Comparison of ENCODE assay signal across 8 mouse cellular contexts in genomic region chr5:138618353-138618752, GRCm38 (mm10). TPM values are rescaled to one million over a fixed set of nuclear protein-coding genes. Genes with fewer than 3 reads are reported as not detected.
DNase-seq lines count a peak whose midpoint lies in the region; ATAC-seq and TF ChIP-seq lines count a peak whose summit lies in the region.

No protein-coding gene starts in this region.

- peak overlapping the region; percentile 92; the same call in 1 of the 2 replicates for H3K4me3 ChIP-seq in kidney, postnatal 0 days (replicated peaks; ENCODE audit: low read depth, low read length)
- peak overlapping the region; percentile 70 for H3K4me3 ChIP-seq in hindbrain, postnatal 0 days (ENCODE audit: low read length)

- peak; percentile 51; the same call in 1 of the 2 replicates for TF ChIP-seq CTCF in kidney, postnatal 0 days (IDR thresholded peaks at IDR 0.05; ENCODE audit: low read depth)
- peak; percentile 50 for TF ChIP-seq CTCF in hindbrain, postnatal 0 days (IDR thresholded peaks at IDR 0.05; ENCODE audit: low read depth)

- no peaks in the 10 kb centered on the region for H3K4me1 ChIP-seq in kidney, postnatal 0 days (replicated peaks; ENCODE audit: insufficient read depth, low read length)
- H3K4me1 ChIP-seq in hindbrain, postnatal 0 days (ENCODE audit: insufficient read depth, low read length), result 0 out of 2 replicates have a peak, but pooled peaks cover 4% of the 10 kb centered on the region

- no peak for ATAC-seq in kidney, postnatal 0 days (replicated peaks; ENCODE audit: low FRiP score, low read depth)
- no peak for ATAC-seq in hindbrain, postnatal 0 days

- WGBS in kidney, postnatal 0 days, result 97% methylated on average over 1 of the region's 1 CpGs
- WGBS in hindbrain, postnatal 0 days, result 91% methylated on average over 1 of the region's 1 CpGs

- H3K9me3 ChIP-seq in kidney, postnatal 0 days (replicated peaks; ENCODE audit: low read length), result peaks cover 22% of the 10 kb centered on the region
- H3K9me3 ChIP-seq in hindbrain, postnatal 0 days (ENCODE audit: low read length), result peaks cover 14% of the 10 kb centered on the region; the same call in 1 of the 2 replicates

- no peak overlapping the region for H3K9ac ChIP-seq in kidney, postnatal 0 days (ENCODE audit: low read depth, low read length)
- no peak overlapping the region for H3K9ac ChIP-seq in hindbrain, postnatal 0 days (replicated peaks; ENCODE audit: low read length)

- H3K36me3 ChIP-seq in kidney, postnatal 0 days (ENCODE audit: insufficient read depth, low read length), result peaks cover 37% of the 10 kb centered on the region
- peaks cover 34% of the 10 kb centered on the region for H3K36me3 ChIP-seq in hindbrain, postnatal 0 days (ENCODE audit: insufficient read depth, low read length)

- no peak for DNase-seq in kidney, postnatal 0 days (ENCODE audit: low spot score)
- DNase-seq in kidney, adult 8-10 months, result no peak
- DNase-seq in adipocyte (ENCODE audit: low spot score), result peak; percentile 33
- DNase-seq in hindbrain, postnatal 0 days (ENCODE audit: low spot score), result no peak
- peak; percentile 49 for DNase-seq in naive thymus-derived CD4-positive, alpha-beta T cell, adult 2 months (ENCODE audit: low read depth)
- DNase-seq in layer of hippocampus, adult 8-10 months (ENCODE audit: low spot score in 2 of 2), result no peak
- no peak for DNase-seq in right cerebral cortex, postnatal 14 days
- DNase-seq in left cerebral cortex, postnatal 10 days (ENCODE audit: extremely low spot score in 1 of 2, low spot score in 2 of 2), result no peak

- H3K27me3 ChIP-seq in kidney, postnatal 0 days (ENCODE audit: insufficient read depth, low read length), result no peaks in the 10 kb centered on the region
- H3K27me3 ChIP-seq in hindbrain, postnatal 0 days (ENCODE audit: insufficient read depth, low read length), result no peaks in the 10 kb centered on the region

- H3K4me2 ChIP-seq in kidney, postnatal 0 days (ENCODE audit: low read length), result peak overlapping the region; percentile 55
- peak overlapping the region; percentile 57 for H3K4me2 ChIP-seq in hindbrain, postnatal 0 days (ENCODE audit: low read depth, low read length)

- H3K27ac ChIP-seq in kidney, postnatal 0 days, result no peak overlapping the region
- H3K27ac ChIP-seq in hindbrain, postnatal 0 days, result no peak overlapping the region

- intact Hi-C loops in left cerebral cortex, postnatal 10 days (cut with DNase I), result no loop called here

RNA-seq across cellular contexts. Expression of gene Zfp68, which starts 1.2 kb away (rescaled TPM):
- 57.8 and 59.8 TPM in 2 replicates for polyA plus RNA-seq in kidney, postnatal 0 days (2015; fragmentation: Nextera tagmentation; extraction: Ambion mirVana)
- total RNA-seq in hindbrain, postnatal 0 days (2014; rRNA removed), result 32.2 and 36.6 TPM in 2 replicates
- 43.3 and 46.3 TPM in 2 replicates for polyA plus RNA-seq in hindbrain, postnatal 0 days (2015; fragmentation: Nextera tagmentation; extraction: Ambion mirVana)
- 10 to 100 TPM; 30.4 to 34.4 (median 31.5) TPM for total RNA-seq in layer of hippocampus, adult 8-10 months (2022)
- 10 to 100 TPM; 27.0 to 27.2 TPM for total RNA-seq in left cerebral cortex, postnatal 10 days (2021)

RNA-seq across cellular contexts. Expression of gene A430033K04Rik, which starts 4.3 kb away (rescaled TPM):
- 6.4 and 8.1 TPM in 2 replicates for polyA plus RNA-seq in kidney, postnatal 0 days (2015; fragmentation: Nextera tagmentation; extraction: Ambion mirVana)
- 8.9 and 12.1 TPM in 2 replicates for total RNA-seq in hindbrain, postnatal 0 days (2014; rRNA removed)
- 11.6 and 12.1 TPM in 2 replicates for polyA plus RNA-seq in hindbrain, postnatal 0 days (2015; fragmentation: Nextera tagmentation; extraction: Ambion mirVana)
- total RNA-seq in layer of hippocampus, adult 8-10 months (2022), result 10 to 100 TPM; 14.6 to 17.7 (median 16.9) TPM
- total RNA-seq in left cerebral cortex, postnatal 10 days (2021), result 10 to 100 TPM; 12.1 to 12.6 TPM

RNA-seq across cellular contexts. Expression of gene 1700123K08Rik, which starts 53.8 kb away (rescaled TPM):
- not detected in 2 replicates for polyA plus RNA-seq in kidney, postnatal 0 days (2015; fragmentation: Nextera tagmentation; extraction: Ambion mirVana)
- not detected in 2 replicates for total RNA-seq in hindbrain, postnatal 0 days (2014; rRNA removed)
- not detected in 2 replicates for polyA plus RNA-seq in hindbrain, postnatal 0 days (2015; fragmentation: Nextera tagmentation; extraction: Ambion mirVana)
- under 1 TPM in 1 of 4 experiments, not detected in 3; 0.45 TPM for total RNA-seq in layer of hippocampus, adult 8-10 months (2022)
- not detected for total RNA-seq in left cerebral cortex, postnatal 10 days (2021)

Comparison
In these comparisons a context has a peak if more than half of its experiments do, and no peak if none do; other contexts are left out.
1. DNase-seq: peak in adipocyte (single experiment) and naive thymus-derived CD4-positive, alpha-beta T cell, adult 2 months (single experiment); none in kidney, postnatal 0 days (single experiment), kidney, adult 8-10 months (0 of 2), hindbrain, postnatal 0 days (single experiment), layer of hippocampus, adult 8-10 months (0 of 2), right cerebral cortex, postnatal 14 days (single experiment) and left cerebral cortex, postnatal 10 days (0 of 2).